ENCODE assay signal across 21 mouse cellular contexts in the genomic region with DNA sequence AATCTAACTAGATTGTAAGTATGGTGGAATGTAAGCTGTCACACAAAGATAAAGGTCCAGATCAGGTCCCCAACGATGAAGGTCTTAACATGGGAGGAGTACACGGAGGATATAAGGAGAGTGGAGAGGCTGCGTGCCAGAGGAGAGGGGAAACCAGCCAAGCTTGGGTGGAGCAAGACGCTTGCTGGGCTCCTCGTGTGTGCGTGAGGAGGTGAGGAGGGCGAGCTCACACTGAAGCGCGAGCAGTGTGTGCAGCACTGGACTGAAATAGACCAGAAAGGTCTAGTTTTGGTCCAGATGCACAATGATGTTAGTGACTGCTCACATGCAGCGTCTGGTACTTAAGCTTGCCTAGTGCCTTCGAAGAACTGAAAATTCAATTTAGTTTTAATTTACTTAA. TPM values are rescaled to one million over a fixed set of nuclear protein-coding genes. Genes with fewer than 3 reads are reported as not detected.
DNase-seq lines count a peak whose midpoint lies in the region; ATAC-seq and TF ChIP-seq lines count a peak whose summit lies in the region.
"Had no signal": no experiment of that assay in that cellular context is flagged by ENCODE, and none has a peak within 500 bp of the region (broad histone marks: within the 10 kb centered on the region; RNA-seq: fewer than 3 reads in every experiment).

No protein-coding gene starts in this region.

- no peak overlapping the region for H3K27ac ChIP-seq in lung, embryonic 16.5 days (ENCODE audit: low read length)
- H3K27ac ChIP-seq: embryonic facial prominence, embryonic 13.5 days; gastrocnemius, adult 2 months; heart, embryonic 10.5 days; hindbrain, embryonic 14.5 days had no signal

- DNase-seq in heart, adult 11 months = peak; percentile 71
- no peak for DNase-seq in heart, postnatal 4 days
- no peak for DNase-seq in lung, adult 18-20 months
- DNase-seq in brain, embryonic 14.5 days (ENCODE audit: low read depth) = peak; percentile 25
- DNase-seq in cerebellum, postnatal 4 days (ENCODE audit: low spot score in 2 of 2) = no peak
- no peak for DNase-seq in cerebellum, postnatal 25 days
- DNase-seq: adrenal gland, postnatal 14 days; cerebellum, adult 2 months; cerebellum, postnatal 10 days; gastrocnemius, adult 2 months; gastrocnemius, postnatal 25 days; heart, adult 18-20 months; heart, postnatal 10 days had no signal

- peak; percentile 52; the same call in 1 of the 2 replicates for ATAC-seq in lung, embryonic 16.5 days (ENCODE audit: low read depth)
- ATAC-seq in megakaryocyte progenitor cell, adult 5-6 weeks (replicated peaks; ENCODE audit: poor library complexity) = peak; percentile 73
- ATAC-seq: activated CD4-positive, CD25-positive, alpha-beta regulatory T cell, adult 4 months; forebrain, embryonic 14.5 days; Patski had no signal

- no peak overlapping the region for H3K9ac ChIP-seq in lung, embryonic 16.5 days (ENCODE audit: low read length)
- H3K9ac ChIP-seq: embryonic facial prominence, embryonic 13.5 days; hindbrain, embryonic 14.5 days had no signal

- no peak for TF ChIP-seq POLR2A in brain, embryonic 14.5 days (IDR thresholded peaks at IDR 0.05; ENCODE audit: borderline replicate concordance, extremely low read depth, insufficient read depth, insufficient read length, poor library complexity, severe bottlenecking)

- no peak overlapping the region for H3K4me3 ChIP-seq in lung, embryonic 16.5 days (ENCODE audit: low read length)
- H3K4me3 ChIP-seq: embryonic facial prominence, embryonic 13.5 days; gastrocnemius, adult 2 months; heart, embryonic 10.5 days had no signal

- WGBS in lung, embryonic 16.5 days = 64% methylated on average over 11 of the region's 11 CpGs

- H3K36me3 ChIP-seq in lung, embryonic 16.5 days (ENCODE audit: control insufficient read depth, insufficient read depth, low read length) = peaks cover 6% of the 10 kb centered on the region; the same call in 1 of the 2 replicates

- no peaks in the 10 kb centered on the region for H3K27me3 ChIP-seq in lung, embryonic 16.5 days (ENCODE audit: control insufficient read depth, insufficient read depth, low read depth, low read length)
- H3K27me3 ChIP-seq: embryonic facial prominence, embryonic 13.5 days; Patski had no signal

- H3K4me2 ChIP-seq in lung, embryonic 16.5 days (ENCODE audit: low read depth, low read length) = no peak overlapping the region
- H3K4me2 ChIP-seq: embryonic facial prominence, embryonic 13.5 days; hindbrain, embryonic 14.5 days had no signal

- no peak for TF ChIP-seq CTCF in brain, embryonic 14.5 days (IDR thresholded peaks at IDR 0.05; ENCODE audit: borderline replicate concordance, extremely low read depth, insufficient read depth, insufficient read length)

- no peaks in the 10 kb centered on the region for H3K4me1 ChIP-seq in lung, embryonic 16.5 days (replicated peaks; ENCODE audit: control insufficient read depth, insufficient read depth, low read length)
- H3K4me1 ChIP-seq: heart, embryonic 10.5 days had no signal

- no peaks in the 10 kb centered on the region for H3K9me3 ChIP-seq in lung, embryonic 16.5 days (ENCODE audit: control insufficient read depth, low read length)
- H3K9me3 ChIP-seq: embryonic facial prominence, embryonic 13.5 days; heart, embryonic 10.5 days had no signal

RNA-seq across cellular contexts. Expression of a gene that starts 21.7 kb away (rescaled TPM):
- total RNA-seq in heart, postnatal 4 days (2021) = 100 to 1,000 TPM; 154 to 177 TPM
- polyA plus RNA-seq in lung, embryonic 16.5 days (2015; fragmentation: Nextera tagmentation; extraction: Ambion mirVana) = 12.4 and 14.0 TPM in 2 replicates
- 3.2 and 4.1 TPM in 2 replicates for polyA plus RNA-seq in brain, embryonic 14.5 days (2012; rRNA removed)
- total RNA-seq in megakaryocyte progenitor cell, adult 5-6 weeks (2015) = 0.51 and 1.0 TPM in 2 replicates
- 1.0 and 1.3 TPM in 2 replicates for total RNA-seq in megakaryocyte progenitor cell, adult 5-6 weeks (2017)

RNA-seq across cellular contexts. Expression of a gene that starts 58.5 kb away (rescaled TPM):
- 10 to 100 TPM; 14.4 to 17.1 TPM for total RNA-seq in heart, postnatal 4 days (2021)
- 2.2 and 2.5 TPM in 2 replicates for polyA plus RNA-seq in lung, embryonic 16.5 days (2015; fragmentation: Nextera tagmentation; extraction: Ambion mirVana)
- 16.2 and 17.5 TPM in 2 replicates for polyA plus RNA-seq in brain, embryonic 14.5 days (2012; rRNA removed)
- 10.7 and 13.5 TPM in 2 replicates for total RNA-seq in megakaryocyte progenitor cell, adult 5-6 weeks (2015)
- total RNA-seq in megakaryocyte progenitor cell, adult 5-6 weeks (2017) = 12.9 and 13.7 TPM in 2 replicates

Comparison
In these comparisons a context has a peak if more than half of its experiments do, and no peak if none do; other contexts are left out.
1. DNase-seq: peak in heart, adult 11 months (single experiment) and brain, embryonic 14.5 days (single experiment); none in heart, postnatal 4 days (single experiment), lung, adult 18-20 months (0 of 2), cerebellum, postnatal 4 days (0 of 2) and cerebellum, postnatal 25 days (0 of 2).
2. RNA of a gene that starts 21.7 kb away (total RNA-seq): 154 to 177 TPM in heart, postnatal 4 days; 0.51 to 1.3 TPM in megakaryocyte progenitor cell, adult 5-6 weeks; every median in the first group is over 10 times any median in the second.